Mouse (Mus musculus): Measurements from ENCODE around the gene Cldn17. TPM values are rescaled to one million over a fixed set of nuclear protein-coding genes. Genes with fewer than 3 reads are reported as not detected.

The Cldn17 gene
- not detected for total RNA-seq (2021)
- long read RNA-seq, experiment 1 = 0 reads
- long read RNA-seq, experiment 2 = 0 reads

GRCm38 (mm10) chr16:88506878-88507277 is at the start of gene Cldn17:
Gene Cldn17, minus strand, starts transcription at chr16:88506978.
- no peak for DNase-seq (ENCODE audit: low spot score)

DNA sequence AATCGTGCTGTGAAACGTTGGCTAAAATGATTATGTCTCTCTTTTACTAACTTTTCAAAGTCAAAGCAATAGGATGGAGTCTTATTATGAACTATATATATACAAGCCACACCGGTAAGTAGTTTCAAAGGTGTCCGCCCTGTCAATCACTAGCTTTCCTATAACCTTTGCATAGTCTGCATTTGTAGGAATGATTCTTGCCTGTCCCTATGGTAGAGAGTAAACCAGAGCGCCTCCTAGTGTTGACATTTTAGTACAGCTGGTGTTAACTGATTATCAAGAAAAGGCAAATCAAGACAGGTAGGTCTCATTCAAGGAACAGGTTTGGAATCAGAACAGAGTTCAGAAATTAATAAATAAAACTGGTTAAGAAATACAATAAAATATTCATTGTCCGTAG is 35.7 kb upstream of the Cldn17 start:
- no peak for DNase-seq (ENCODE audit: low spot score)

DNA sequence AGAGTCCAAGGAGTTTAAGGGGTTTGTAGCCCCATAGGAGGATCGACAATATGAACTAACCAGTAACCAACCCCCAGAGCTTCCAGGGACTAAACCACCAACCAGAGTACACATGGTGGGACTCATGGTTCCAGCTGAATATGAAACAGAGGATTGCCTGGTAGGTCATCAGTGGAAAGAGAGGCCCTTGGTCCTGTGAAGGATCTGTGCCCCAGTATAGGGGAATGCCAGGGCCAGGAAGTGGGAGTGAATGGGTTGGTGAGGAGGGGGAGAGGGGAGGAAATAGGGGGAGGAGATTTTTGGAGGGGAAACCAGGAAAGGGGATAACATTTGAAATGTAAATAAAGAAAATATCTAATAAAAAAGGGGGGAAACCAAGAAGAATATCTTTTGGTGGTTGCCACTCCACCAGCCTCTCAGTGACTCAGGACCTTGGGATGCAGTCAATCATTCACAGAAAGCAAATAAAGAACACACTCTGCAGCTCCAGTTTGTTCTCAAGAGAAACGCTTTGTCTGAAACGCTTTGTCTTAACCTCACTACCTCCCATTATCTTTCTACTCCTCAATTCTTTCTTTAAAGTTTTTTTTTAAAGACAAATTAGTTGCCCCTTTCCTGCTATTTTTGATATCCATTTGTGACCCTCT is 33.2 kb upstream of the Cldn17 start:
- DNase-seq (ENCODE audit: low spot score) = no peak

- DNase-seq (ENCODE audit: low spot score) = no peak
These were observed 4.6 kb upstream of the Cldn17 start for GRCm38 (mm10) chr16:88511348-88511747.

- DNase-seq (ENCODE audit: low spot score) = no peak
These were observed 1.4 kb upstream of the Cldn17 start for GRCm38 (mm10) chr16:88508150-88508549.

DNA sequence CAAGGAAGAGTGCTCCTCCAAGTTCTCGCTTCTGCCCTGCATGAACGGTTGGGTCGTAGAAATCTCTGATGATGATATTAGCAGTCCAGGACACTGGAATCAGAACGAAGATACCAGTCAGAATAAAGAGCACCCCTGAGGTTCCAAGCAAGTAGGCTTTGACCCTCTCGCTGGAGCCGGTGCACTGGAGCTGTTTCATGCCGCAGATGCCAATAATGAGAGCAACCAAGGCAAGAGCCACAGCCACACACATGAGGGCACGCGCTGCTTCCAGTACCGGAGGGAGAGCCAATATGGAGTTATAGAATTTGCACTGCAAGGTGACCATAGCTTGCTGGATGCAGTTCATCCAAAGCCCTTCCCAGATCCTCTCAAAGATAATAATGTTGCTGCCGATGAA is 440 bp downstream of the Cldn17 start:
- DNase-seq (ENCODE audit: low spot score) = no peak

- no peak for DNase-seq (ENCODE audit: low spot score)
These were observed 18.7 kb downstream of the Cldn17 start for GRCm38 (mm10) chr16:88488096-88488495.

- no peak for DNase-seq (ENCODE audit: low spot score)
These were observed 26.6 kb downstream of the Cldn17 start for GRCm38 (mm10) chr16:88480011-88480774.

- no peak for DNase-seq (ENCODE audit: low spot score)
These were observed 43.5 kb downstream of the Cldn17 start for GRCm38 (mm10) chr16:88463235-88463634.

Other genes with a start within 250 kb of the Cldn17 start
- not detected for gene Grik1, start 216.7 kb downstream of the Cldn17 start, total RNA-seq (2021)
- not detected for gene Cldn8, start 56.2 kb upstream of the Cldn17 start, total RNA-seq (2021)
- not detected for gene Krtap24-1, start 105.3 kb upstream of the Cldn17 start, total RNA-seq (2021)
- not detected for gene 2310079G19Rik, start 120.7 kb upstream of the Cldn17 start, total RNA-seq (2021)
- gene Krtap26-1, start 140.8 kb upstream of the Cldn17 start, total RNA-seq (2021) = not detected
- gene Krtap27-1, start 164.7 kb upstream of the Cldn17 start, total RNA-seq (2021) = not detected
- gene 2310061N02Rik, start 201.0 kb upstream of the Cldn17 start, total RNA-seq (2021) = not detected
- not detected for gene Krtap13-1, start 221.9 kb upstream of the Cldn17 start, total RNA-seq (2021)
- gene Krtap13, start 244.7 kb upstream of the Cldn17 start, total RNA-seq (2021) = not detected

Data from gastrocnemius, adult 18-20 months (tissue).